Mouse (Mus musculus) kidney, embryonic 14.5 days (tissue): ENCODE measurements around the gene Maf. TPM values are rescaled to one million over a fixed set of nuclear protein-coding genes. Genes with fewer than 3 reads are reported as not detected.

ENCODE experiments used
- ATAC-seq: fragments of 200-750 bp; cut with Nextera tagmentation; 2 replicates; pipeline ENCODE4 v1.8.0; 2017; ENCODE audit warnings: moderate number of reproducible peaks, mild to moderate bottlenecking, moderate TSS enrichment, moderate library complexity; ENCODE audit not compliant: low FRiP score, low TSS enrichment
- H3K27ac ChIP-seq: fragments of 300-500 bp; sonication (generic); 2 replicates; pipeline ENCODE4 v1.5.1; 2014; ENCODE audit warnings: low read depth, mild to moderate bottlenecking, low read length, moderate library complexity, mixed read lengths
- H3K27me3 ChIP-seq: fragments of 300-500 bp; sonication (generic); 2 replicates; pipeline ENCODE4 v1.6.1; 2014; ENCODE audit warnings: mild to moderate bottlenecking, low read length; ENCODE audit not compliant: control insufficient read depth, insufficient read depth
- H3K36me3 ChIP-seq: fragments of 300-500 bp; sonication (generic); 2 replicates; pipeline ENCODE4 v1.6.1; 2014; ENCODE audit warnings: low read length, mixed read lengths; ENCODE audit not compliant: control insufficient read depth, insufficient read depth
- H3K4me1 ChIP-seq: fragments of 300-500 bp; sonication (generic); 2 replicates; pipeline ENCODE4 v1.6.1; 2014; ENCODE audit warnings: low read length, mixed read lengths; ENCODE audit not compliant: control insufficient read depth, insufficient read depth
- H3K4me2 ChIP-seq: fragments of 300-500 bp; sonication (generic); replicated peaks from 2 replicates; pipeline ENCODE4 v1.6.1; 2014; ENCODE audit warnings: low read depth, mild to moderate bottlenecking, low read length
- H3K4me3 ChIP-seq: fragments of 300-500 bp; sonication (generic); 2 replicates; pipeline ENCODE4 v1.5.1; 2014; ENCODE audit warnings: mild to moderate bottlenecking, low read length
- H3K9ac ChIP-seq: fragments of 300-500 bp; sonication (generic); 2 replicates; pipeline ENCODE4 v1.6.1; 2014; ENCODE audit warnings: low read depth, mild to moderate bottlenecking, low read length, moderate library complexity
- H3K9me3 ChIP-seq: fragments of 300-500 bp; sonication (generic); 2 replicates; pipeline ENCODE4 v1.6.1; 2016; ENCODE audit warnings: low read length; ENCODE audit not compliant: control insufficient read depth
- WGBS: fragments of 180-500 bp; shearing (Covaris S2); extraction: QIAGEN DNeasy Blood & Tissue Kit; methylation state at CpG from one replicate; pipeline ENCODE4 v1.1.7; 2014; 5-methylcytosine and 5-hydroxymethylcytosine counted together
- polyA plus RNA-seq: library from polyadenylated mRNA; unstranded; fragments of >200 nt; fragmentation: Nextera tagmentation; extraction: Ambion mirVana; gene quantifications from 2 replicates; pipeline ENCODE4 v1.2.1, GENCODE M21; 2014

Gene Maf
- polyA plus RNA-seq, 1 experiment from 2014 or later = 11.0 TPM

GRCm38 (mm10) chr8:115708936-115709780, 1.6 kb upstream of the Maf start:
- Histone ChIP-seq H3K4me2 (peak overlapping the region; percentile 87), H3K36me3 (no peaks in the 10 kb centered on the region), H3K27ac (no peak overlapping the region; the same call in 1 of the 2 replicates), H3K9me3 (no peaks in the 10 kb centered on the region), H3K4me1 (peaks cover 27% of the 10 kb centered on the region), H3K4me3 (peak overlapping the region; percentile 74), H3K27me3 (no peaks in the 10 kb centered on the region), H3K9ac (no peak overlapping the region)
- WGBS = 1% methylated on average over 19 of the region's 19 CpGs
- no peak for ATAC-seq

DNA sequence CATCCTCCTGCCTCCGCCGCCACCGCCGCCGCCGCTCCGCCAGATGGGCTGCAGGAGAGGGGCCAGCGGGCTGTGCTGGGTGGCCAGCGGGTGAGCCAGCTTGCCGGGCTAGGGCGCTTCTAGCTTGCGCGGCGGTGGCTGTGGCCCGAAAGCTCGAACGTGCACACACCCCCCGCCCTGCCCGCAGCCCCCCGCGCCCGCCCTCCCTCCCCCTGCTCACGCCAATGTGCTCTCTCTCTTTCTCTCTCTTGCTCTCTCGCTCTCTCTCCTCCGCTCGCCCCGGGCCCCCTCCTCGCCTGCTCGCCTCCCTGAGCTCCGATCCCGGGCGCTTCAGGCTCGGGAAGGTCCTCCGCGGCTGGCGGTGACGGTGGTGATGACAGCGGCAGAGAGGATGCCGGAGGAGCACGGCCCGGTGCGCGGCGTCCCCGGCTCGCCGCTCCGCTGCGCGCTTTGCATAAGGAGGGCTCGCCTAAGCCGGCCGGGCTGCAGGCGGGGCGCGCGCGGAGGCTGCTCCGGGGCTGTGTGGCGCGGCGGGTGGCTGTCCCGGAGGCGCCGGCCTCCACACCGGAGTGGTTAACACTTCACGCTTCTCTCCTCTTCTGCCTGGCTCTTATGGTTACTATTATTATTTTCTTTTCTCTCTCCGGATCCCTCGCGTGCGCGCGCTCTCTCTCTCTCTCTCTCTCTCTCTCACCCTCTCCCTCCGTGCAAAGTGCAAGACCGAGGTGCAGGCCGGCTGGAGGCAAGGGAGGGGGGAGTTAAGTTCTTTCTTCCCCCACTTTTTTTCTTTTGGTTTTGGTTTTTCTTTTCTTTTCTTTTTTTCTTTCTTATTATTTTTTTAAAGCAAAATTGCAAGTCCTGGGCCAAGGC, 498 bp downstream of the Maf start:
- under 1% methylated on average over 50 of the region's 76 CpGs for WGBS
- H3K9ac ChIP-seq = peak overlapping the region; percentile 84
- peak; percentile 77 for ATAC-seq
- peak overlapping the region; percentile 93 for H3K27ac ChIP-seq
- no peaks in the 10 kb centered on the region for H3K27me3 ChIP-seq
- no peaks in the 10 kb centered on the region for H3K36me3 ChIP-seq
- H3K4me1 ChIP-seq = peaks cover 23% of the 10 kb centered on the region
- H3K4me2 ChIP-seq = peak overlapping the region; percentile 87
- peak overlapping the region; percentile 74 for H3K4me3 ChIP-seq
- no peaks in the 10 kb centered on the region for H3K9me3 ChIP-seq

DNA sequence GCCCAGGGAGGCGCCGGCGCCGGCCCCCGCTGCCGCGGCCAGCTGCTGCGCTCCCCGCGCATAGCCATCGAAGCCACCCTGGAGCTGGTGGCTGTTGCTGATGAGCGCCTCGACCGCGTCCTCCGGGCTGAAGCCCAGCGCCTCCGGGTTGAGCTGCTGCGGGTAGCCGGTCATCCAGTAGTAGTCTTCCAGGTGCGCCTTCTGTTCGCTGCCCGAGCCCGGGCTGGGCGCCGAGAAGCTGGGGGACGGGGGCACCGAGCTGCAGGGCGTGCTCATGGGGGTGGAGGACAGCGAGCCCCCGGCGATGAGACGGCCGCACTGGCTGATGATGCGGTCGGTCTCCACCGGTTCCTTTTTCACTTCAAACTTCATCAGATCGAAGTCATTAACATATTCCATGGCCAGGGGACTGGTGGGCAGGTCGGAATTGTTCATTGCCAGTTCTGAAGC, 1.2 kb downstream of the Maf start:
- H3K27ac ChIP-seq = peak overlapping the region; percentile 93
- no peaks in the 10 kb centered on the region for H3K27me3 ChIP-seq
- H3K9ac ChIP-seq = peak overlapping the region; percentile 84
- H3K4me3 ChIP-seq = peak overlapping the region; percentile 74
- ATAC-seq = peak; percentile 33
- no peaks in the 10 kb centered on the region for H3K36me3 ChIP-seq
- WGBS = under 1% methylated on average over 30 of the region's 39 CpGs
- H3K4me2 ChIP-seq = peak overlapping the region; percentile 87
- no peaks in the 10 kb centered on the region for H3K9me3 ChIP-seq
- H3K4me1 ChIP-seq = peaks cover 18% of the 10 kb centered on the region

- Histone ChIP-seq H3K9ac (peak overlapping the region; percentile 84), H3K27ac (no peak overlapping the region), H3K4me2 (peak overlapping the region; percentile 87), H3K9me3 (no peaks in the 10 kb centered on the region), H3K36me3 (no peaks in the 10 kb centered on the region), H3K4me3 (peak overlapping the region; percentile 74), H3K27me3 (no peaks in the 10 kb centered on the region), H3K4me1 (peaks cover 14% of the 10 kb centered on the region)
- peak; percentile 33; the same call in 1 of the 2 replicates for ATAC-seq
- 0% methylated on average over 33 of the region's 36 CpGs for WGBS
Observed at GRCm38 (mm10) chr8:115705591-115706110, 1.9 kb downstream of the Maf start.

DNA sequence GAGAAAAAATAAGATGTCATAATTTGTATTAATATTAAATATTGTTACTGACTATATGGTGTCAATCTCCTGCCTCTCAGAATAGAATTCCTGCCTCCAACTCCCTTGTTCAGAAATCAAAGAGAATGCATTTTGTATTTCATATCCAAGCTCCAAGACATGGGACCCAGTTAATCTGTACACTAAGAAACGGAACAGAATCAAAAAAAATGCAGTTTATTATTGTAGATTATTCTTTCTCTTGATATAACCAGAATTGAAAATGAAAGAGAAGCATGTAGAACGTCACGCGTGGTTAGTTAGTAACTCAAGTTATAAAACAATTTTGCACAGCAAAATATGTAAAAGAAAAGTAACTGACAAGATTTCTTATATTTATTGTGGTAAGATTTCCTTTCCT, 4.5 kb downstream of the Maf start:
- Histone ChIP-seq H3K27ac (no peak overlapping the region), H3K4me1 (peaks cover 7% of the 10 kb centered on the region), H3K9ac (no peak overlapping the region), H3K27me3 (no peaks in the 10 kb centered on the region), H3K36me3 (no peaks in the 10 kb centered on the region), H3K4me3 (no peak overlapping the region), H3K4me2 (no peak overlapping the region; the same call in 1 of the 2 replicates), H3K9me3 (no peaks in the 10 kb centered on the region)
- 90% methylated on average over 4 of the region's 4 CpGs for WGBS
- ATAC-seq = no peak

GRCm38 (mm10) chr8:115701001-115701400, 6.6 kb downstream of the Maf start:
- H3K4me2 ChIP-seq = no peak overlapping the region
- peaks cover 10% of the 10 kb centered on the region for H3K4me1 ChIP-seq
- no peaks in the 10 kb centered on the region for H3K9me3 ChIP-seq
- no peak overlapping the region for H3K9ac ChIP-seq
- H3K4me3 ChIP-seq = no peak overlapping the region
- no peak overlapping the region for H3K27ac ChIP-seq
- H3K36me3 ChIP-seq = no peaks in the 10 kb centered on the region
- ATAC-seq = no peak
- 84% methylated on average over 5 of the region's 5 CpGs for WGBS
- no peaks in the 10 kb centered on the region for H3K27me3 ChIP-seq

DNA sequence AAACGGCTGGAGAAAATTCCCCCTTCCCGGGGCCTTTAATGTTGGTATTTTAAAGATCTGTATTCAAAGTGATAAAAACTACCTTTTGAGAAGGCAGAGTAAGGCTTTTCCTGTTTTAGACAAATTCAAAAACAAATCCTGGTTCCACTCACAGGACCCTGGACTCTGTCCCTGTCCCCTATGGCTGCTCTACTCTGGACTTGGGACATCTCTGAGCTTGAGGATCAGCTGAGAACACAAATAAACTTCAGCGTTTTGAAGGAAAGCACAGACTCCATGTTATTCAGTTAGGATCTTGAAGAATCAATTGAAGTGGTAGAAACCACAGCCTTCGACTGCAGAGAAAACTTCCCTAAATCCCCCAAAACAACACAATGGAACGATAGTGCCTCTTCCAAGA, 8.4 kb downstream of the Maf start:
- no peak overlapping the region for H3K4me2 ChIP-seq
- no peaks in the 10 kb centered on the region for H3K9me3 ChIP-seq
- 44% methylated on average over 5 of the region's 5 CpGs for WGBS
- no peak overlapping the region for H3K9ac ChIP-seq
- no peaks in the 10 kb centered on the region for H3K36me3 ChIP-seq
- no peak for ATAC-seq
- H3K4me1 ChIP-seq = peaks cover 6% of the 10 kb centered on the region
- no peaks in the 10 kb centered on the region for H3K27me3 ChIP-seq
- H3K27ac ChIP-seq = no peak overlapping the region
- H3K4me3 ChIP-seq = no peak overlapping the region

DNA sequence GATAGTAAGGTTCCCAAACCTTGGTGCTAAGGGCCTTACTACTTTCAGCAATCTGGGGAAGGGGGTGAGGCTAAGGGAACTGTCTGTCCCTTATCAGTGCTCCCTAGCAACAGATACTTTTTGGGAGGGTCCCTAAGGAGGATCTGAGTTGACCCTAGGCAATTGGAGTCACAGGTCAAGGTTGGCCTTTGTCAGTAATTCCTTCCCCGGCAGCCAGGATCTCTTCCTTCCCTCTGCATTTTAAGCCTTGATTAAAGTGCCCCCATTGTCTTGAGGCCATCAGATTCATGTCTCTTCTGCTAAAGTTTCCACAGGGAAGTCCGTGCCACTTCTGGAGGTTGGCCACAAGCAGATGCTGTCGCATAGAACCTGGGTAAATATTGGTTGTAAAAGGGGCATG, 10.2 kb downstream of the Maf start:
- no peaks in the 10 kb centered on the region for H3K27me3 ChIP-seq

More for the DNA sequence above, 10.2 kb downstream of the Maf start:
- WGBS = 44% methylated on average over 3 of the region's 3 CpGs
- Histone ChIP-seq H3K9me3 (no peaks in the 10 kb centered on the region), H3K36me3 (no peaks in the 10 kb centered on the region), H3K9ac (no peak overlapping the region), H3K4me2 (no peak overlapping the region), H3K27ac (no peak overlapping the region), H3K4me1 (peaks cover 6% of the 10 kb centered on the region), H3K4me3 (no peak overlapping the region)
- ATAC-seq = no peak
